Mouse (Mus musculus): ENCODE results near the gene Ddah1. TPM values are rescaled to one million over a fixed set of nuclear protein-coding genes. Genes with fewer than 3 reads are reported as not detected.

Gene Ddah1
- polyA plus RNA-seq, 1 experiment = not detected

- no peak for TF ChIP-seq GATA1 (IDR thresholded peaks at IDR 0.05; ENCODE audit: low read length)
Observed at GRCm38 (mm10) chr3:145785244-145785643, 26.8 kb downstream of the Ddah1 start.

GRCm38 (mm10) chr3:145787303-145787702 lies 28.8 kb downstream of the Ddah1 start:
- TF ChIP-seq GATA1 (IDR thresholded peaks at IDR 0.05; ENCODE audit: low read length) = no peak

- TF ChIP-seq GATA1 (IDR thresholded peaks at IDR 0.05; ENCODE audit: low read length) = no peak
Observed at GRCm38 (mm10) chr3:145789114-145789513, 30.6 kb downstream of the Ddah1 start.

GRCm38 (mm10) chr3:145790233-145790632 lies 31.8 kb downstream of the Ddah1 start:
- no peak for TF ChIP-seq GATA1 (IDR thresholded peaks at IDR 0.05; ENCODE audit: low read length)

- no peak for TF ChIP-seq GATA1 (IDR thresholded peaks at IDR 0.05; ENCODE audit: low read length)
Observed at GRCm38 (mm10) chr3:145790709-145791108, 32.2 kb downstream of the Ddah1 start.

DNA sequence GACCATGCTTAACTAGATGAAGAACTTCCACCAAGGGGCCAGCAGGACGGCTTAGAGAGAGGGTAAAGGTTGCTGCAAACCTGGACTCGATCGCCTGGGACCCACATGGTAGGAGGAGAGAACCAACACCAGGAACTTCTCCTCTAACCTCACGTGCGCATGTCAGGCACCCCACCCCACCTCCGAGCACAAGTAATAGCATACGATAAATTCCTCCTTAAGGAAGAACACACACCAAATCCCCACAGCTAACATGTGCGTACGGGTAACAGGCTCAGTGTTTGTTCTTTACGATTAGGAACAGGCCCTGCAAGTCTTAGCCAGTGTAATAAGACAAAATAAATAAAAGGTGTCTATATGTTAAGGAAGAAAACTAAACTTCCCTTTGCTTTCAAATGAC lies 35.9 kb downstream of the Ddah1 start:
- TF ChIP-seq GATA1 (IDR thresholded peaks at IDR 0.05; ENCODE audit: low read length) = no peak

GRCm38 (mm10) chr3:145795896-145796295 lies 37.4 kb downstream of the Ddah1 start:
- no peak for TF ChIP-seq GATA1 (IDR thresholded peaks at IDR 0.05; ENCODE audit: low read length)

GRCm38 (mm10) chr3:145798042-145798441 lies 39.6 kb downstream of the Ddah1 start:
- no peak for TF ChIP-seq GATA1 (IDR thresholded peaks at IDR 0.05; ENCODE audit: low read length)

DNA sequence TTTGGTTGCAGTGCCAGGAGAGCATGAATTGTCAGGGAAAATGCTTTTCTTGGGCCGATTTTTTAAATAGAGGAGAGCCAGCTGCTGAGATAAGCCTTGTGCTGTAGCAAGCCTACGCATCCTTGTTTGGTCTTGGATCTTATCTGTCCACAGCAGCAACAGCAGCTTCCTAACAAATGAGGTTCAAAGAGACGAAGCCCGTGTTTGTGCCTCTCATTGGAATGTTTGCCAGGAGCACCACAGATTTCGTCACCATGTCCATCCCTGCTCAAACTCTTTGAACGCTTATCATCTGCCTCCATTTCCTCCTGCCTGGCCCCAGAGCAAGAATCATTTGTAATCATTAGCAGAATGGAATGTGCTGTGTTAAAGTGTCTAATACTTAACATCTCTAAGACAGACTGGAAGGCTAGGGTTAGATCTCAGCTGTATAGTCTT lies 40.3 kb downstream of the Ddah1 start:
- no peak for TF ChIP-seq GATA1 (IDR thresholded peaks at IDR 0.05; ENCODE audit: low read length)

DNA sequence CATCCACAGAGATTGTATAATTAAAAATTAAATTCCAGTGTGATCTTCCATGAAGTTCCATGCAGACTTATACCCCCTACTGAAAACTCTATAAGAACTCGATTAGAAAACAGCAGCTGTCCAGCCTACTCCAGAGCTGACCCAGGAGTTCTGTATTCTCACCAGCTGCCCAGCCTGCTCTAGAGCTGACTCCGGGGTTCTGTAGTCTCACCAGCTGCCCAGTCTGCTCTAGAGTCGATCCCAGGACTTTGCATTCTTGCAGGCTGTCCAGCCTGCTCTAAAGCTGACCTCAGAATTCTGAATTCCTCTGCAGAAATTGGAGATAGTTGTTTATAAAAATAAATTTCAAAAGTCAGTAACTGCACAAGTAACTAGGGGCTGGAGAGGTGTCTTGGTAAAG lies 40.9 kb downstream of the Ddah1 start:
- no peak for TF ChIP-seq GATA1 (IDR thresholded peaks at IDR 0.05; ENCODE audit: low read length)

DNA sequence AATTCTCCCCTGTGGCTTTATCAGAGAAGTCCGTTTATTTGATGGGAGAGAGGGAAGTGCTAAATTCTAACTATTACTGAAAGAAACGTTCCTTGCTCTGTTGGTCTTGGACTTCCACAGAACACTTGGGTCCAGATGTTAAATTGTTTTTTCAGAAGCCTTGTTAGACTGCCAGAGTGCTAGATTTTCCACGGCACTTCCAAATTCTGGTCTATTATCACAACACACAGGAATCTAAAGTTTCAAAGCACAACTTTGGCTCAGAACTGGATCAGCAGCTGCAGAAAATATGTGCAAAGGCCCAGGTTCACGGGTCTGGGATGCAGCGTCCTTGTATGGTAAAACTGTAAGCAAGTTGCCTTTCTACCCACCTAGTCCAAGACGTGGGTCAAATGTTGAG lies 43.6 kb downstream of the Ddah1 start:
- no peak for TF ChIP-seq GATA1 (IDR thresholded peaks at IDR 0.05; ENCODE audit: low read length)

DNA sequence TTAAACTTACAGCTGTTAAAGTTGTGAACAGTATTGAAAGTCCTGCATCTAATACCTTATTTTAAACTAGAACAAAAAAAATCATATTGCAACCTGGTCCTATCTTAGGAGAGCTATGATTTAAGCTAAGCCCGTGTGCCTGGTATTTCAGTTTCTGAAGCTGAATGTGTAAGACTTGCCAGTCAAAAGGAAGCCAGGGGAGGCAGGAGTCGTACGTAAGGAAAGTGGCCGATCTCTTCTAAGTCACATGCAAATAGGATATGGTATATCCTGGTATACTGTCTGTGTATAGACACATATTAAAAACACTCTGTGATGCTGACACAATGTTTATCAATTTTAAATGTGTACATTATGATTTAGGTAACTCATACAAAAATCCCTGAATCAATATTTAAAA lies 47.4 kb downstream of the Ddah1 start:
- TF ChIP-seq GATA1 (IDR thresholded peaks at IDR 0.05; ENCODE audit: low read length) = no peak

DNA sequence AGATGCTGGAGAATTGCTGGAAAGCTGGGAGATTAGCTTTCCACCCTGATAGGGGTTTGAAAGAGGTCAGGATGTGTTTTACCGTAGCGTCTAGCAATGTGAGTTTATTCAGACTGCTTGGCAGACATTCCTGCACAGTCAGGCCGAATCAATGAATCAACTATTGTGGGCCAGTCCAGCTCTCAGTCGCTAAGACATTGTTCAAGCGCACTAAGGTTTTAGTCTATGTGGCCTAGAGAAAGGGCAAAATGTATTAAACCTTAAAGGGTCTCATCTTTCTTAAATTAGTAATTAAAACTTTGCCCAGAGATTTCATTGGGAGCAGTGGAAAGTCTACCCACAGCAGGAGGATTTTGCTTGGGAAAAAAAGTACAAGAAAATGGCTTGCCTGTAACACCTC lies 48.0 kb downstream of the Ddah1 start:
- no peak for TF ChIP-seq GATA1 (IDR thresholded peaks at IDR 0.05; ENCODE audit: low read length)

DNA sequence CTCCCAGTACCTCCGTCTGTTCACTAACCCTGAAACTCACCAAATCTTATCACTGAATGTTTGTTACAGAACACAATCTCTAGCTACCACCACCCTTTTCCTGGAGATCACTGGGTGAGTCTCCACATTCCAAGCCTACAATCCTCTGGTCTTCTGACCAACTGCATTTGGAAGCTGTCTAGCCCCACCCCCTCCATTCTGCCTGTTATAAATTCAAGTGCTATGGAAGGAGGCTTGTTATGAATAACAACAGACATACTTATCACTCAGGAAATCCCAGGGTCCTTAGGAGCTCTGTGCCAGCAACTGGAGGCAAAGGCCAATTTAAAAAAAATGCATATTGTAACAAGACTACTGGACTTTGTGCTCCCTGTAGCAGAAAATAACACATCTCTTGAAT lies 58.3 kb downstream of the Ddah1 start:
- no peak for TF ChIP-seq GATA1 (IDR thresholded peaks at IDR 0.05; ENCODE audit: low read length)

DNA sequence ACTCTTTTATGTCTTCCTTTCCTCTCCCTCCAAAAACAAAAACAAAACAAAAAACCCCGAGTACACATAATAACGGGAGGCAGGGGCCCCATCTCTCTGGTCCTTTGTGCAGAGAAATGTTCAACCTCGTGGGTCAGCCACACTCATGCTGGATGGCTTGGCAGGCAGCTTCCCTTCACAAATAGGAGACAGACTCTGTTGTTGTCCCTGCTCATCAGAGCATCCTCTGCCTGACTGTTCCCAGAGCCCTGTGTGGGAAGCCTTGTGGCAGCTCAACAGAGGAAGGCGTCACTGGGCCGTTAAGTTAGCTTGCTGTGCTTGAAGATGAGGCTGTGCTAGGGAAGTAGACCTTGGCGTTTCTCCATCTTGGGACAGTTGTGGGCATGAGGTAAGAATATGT lies 58.8 kb downstream of the Ddah1 start:
- no peak for TF ChIP-seq GATA1 (IDR thresholded peaks at IDR 0.05; ENCODE audit: low read length)

DNA sequence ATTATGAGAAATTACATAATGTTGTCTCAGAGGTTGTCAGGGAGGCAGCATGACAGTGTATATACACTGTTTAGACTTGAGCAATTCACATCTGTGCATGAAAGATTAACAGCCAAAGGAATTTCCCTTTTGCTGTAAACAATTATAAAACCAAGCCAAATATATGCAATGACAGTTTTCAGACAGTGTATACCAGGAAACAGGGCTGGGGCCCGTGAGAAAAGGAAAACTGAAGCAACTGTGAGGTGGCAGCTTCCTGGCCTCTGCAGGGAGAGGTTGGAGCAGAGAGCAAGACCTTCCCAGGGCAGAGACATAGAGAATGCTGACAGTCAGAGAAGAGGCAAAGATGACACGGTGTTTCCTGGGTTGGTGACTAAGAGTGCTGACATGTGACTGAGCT lies 62.0 kb downstream of the Ddah1 start:
- no peak for TF ChIP-seq GATA1 (IDR thresholded peaks at IDR 0.05; ENCODE audit: low read length)

DNA sequence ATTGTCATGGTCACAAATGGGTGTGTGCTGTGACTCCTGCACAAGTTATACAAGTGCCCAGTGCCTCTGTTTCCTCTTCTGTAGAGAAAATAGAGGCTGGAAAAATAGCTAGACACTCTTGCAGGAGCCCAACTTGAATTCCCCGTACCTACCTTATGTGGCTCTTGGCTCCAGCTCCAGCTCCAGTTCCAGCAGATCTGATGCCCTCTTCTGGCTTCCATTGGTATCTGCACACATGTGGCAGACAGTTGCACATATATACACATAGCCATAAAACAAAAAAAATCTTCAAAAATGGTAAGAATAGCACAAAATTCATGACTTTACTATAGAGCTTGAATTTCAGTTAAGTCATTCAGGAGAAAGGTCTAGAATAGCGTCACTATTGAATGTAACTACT lies 62.5 kb downstream of the Ddah1 start:
- TF ChIP-seq GATA1 (IDR thresholded peaks at IDR 0.05; ENCODE audit: low read length) = no peak

DNA sequence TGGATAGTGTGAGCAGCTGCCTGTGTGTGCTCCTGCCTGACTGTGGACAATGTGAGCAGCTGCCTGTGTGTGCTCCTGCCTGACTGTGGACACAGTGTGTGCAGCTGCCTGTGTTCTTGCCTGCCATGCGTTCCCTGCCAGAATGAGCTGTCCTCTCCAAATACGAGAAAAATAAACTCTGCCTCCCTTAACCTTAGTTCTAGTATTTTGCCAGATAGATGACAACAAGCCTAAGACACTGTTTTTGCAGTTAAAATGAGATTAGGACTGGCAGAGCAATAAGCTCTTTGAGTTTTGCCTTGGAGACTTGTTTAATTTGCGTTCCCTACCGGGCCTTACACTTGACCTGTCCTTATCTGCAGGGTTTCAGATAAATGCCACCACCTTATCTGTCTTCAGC lies 63.7 kb downstream of the Ddah1 start:
- TF ChIP-seq GATA1 (IDR thresholded peaks at IDR 0.05; ENCODE audit: low read length) = no peak

Measured in G1E-ER4 (cell line).